Mouse (Mus musculus) CH12F3 (cell line): ENCODE measurements at regions not wholly inside any gene's neighbourhood (a gene's known extent, or its start where the extent isn't known, plus 50 kb on each side); places are given as distances from the start of the nearest gene placed in this dataset.

ENCODE experiments used
- in situ Hi-C: fragments of 300-500 bp; cut with MboI; formaldehyde crosslinking; loops from 2 replicates; pipeline ENCODE4 v1.14.3; 2020; ENCODE audit warnings: low sequenced_read_pairs

DNA sequence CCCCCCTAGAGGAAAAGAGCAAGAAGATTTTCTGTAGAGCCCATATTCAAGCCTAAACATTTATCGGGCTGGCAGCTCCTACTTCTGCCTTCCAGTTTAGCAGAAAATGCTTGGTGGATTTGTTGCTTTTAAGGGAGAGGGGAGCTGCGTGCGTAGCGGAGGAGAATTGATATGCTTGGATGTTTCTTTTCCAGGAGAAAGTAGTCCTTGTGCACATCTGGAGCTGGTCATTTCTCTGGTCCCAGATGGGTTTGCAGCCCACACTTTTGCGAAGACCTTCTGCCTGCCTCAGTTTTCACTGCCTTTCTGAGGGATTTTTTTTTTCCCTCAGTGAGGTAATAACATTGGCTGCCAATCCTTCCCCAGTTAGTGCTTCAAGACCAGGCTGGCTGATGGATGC, 203.6 kb downstream of the Kcnrg start:
- in situ Hi-C loops = no loop called here

DNA sequence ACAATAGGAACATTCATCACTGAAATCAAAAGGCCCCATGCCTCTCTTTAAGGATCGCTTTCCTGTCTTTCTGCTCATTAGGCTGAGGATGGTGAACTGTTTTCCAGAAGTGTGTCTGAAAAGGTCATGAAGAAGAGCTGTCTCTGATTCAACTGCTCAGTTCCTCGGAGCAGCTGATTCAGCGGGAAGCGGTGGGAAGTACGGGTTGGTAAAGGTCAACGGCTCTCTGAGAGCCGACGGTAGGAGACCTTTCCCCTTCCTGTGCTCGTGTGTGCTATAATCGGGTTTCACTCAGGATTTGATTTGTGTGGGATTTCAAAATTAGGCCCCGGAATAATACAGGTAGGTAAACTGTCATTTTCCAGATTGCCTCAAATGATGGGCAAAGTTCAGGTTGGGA, 210.5 kb downstream of the Kcnrg start:
- in situ Hi-C loops = no loop called here

DNA sequence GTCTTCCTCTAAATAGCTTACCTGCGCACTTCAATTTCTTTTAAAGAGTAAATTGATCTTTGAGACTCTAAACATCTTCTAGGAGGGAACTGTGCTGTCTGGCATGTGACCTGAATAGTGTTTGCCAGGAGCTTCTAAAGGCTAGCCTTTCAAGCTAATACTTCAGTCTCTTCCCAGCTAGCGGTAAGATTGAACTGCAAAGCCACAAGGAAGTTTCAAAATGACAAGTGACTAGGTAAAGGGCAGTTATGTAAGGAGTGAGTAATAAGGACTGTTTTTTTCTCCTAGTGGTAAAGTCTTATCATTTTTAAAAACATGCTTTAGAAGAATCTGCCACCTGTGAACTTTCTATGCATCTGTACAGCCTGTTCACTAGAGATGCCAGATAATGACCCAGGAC, 211.1 kb downstream of the Kcnrg start:
- in situ Hi-C loops = no loop called here

DNA sequence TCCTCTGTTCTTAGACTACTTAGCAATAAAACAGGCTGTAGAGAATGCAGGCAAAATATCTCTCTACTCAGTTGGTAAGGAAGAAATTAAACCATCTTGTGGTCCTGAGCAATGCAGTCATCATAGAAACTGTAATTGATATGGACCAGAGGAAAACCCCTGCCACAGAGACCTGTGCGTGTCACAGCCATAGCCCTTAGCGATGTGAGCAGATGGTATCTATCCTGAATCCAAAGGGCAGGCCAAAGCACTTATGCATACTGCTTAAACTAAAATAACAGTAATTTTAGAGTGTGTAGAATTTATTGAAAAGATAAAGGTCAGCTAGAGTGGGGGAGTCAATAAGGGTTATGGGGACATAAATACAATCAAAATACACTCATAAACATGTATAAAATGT, 212.0 kb downstream of the Kcnrg start:
- in situ Hi-C loops = no loop called here

DNA sequence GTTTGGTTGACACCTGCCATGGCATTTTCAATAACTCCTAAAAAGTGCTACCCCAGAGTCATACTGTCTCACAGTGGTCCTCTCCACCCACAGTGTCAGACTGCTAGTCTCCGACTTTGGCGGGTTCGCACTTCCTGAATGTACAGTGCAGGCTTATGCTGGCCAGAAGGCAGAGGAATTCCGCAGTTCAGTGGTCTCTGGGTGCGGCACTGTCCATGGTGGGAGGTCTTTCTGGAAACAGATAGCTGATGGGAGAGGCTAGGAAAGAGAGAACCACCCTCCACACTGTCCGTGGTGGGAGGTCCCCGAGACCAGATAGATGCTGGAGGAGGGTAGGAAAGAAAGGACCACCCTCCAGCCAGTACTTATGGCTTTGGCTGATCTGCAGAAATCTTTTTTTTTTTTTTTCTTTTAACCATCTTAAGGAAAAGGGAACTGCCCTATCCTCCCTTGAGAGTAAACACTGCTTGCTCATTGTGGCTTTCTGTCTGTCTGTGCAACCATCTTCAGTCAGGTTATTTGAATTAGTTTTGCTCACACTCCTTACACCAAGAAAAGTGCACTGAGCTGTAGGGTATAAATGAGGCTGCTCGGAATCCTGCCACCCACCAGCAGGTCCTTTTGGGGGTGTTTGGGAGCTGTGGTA, 227.2 kb downstream of the Kcnrg start:
- in situ Hi-C loops = no loop called here

DNA sequence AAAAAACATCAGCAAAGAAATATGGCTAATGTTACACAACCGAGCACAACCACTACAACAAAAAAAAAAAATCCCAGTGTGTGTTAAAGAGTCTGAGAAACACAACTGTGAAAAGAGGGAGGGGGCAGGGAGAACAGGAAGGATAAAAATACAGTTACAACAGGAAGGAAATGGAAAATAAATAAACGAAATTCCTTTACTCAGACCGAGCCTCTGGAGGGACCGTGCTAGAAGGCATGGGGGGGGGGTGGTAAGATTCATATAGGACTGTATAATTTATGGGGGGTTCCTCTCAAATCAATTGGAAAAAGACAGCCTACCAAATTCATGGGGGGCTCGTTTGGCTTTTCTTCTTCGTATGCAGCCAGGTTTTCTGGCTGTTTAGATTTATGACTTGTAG, 228.5 kb downstream of the Kcnrg start:
- in situ Hi-C loops = no loop called here

DNA sequence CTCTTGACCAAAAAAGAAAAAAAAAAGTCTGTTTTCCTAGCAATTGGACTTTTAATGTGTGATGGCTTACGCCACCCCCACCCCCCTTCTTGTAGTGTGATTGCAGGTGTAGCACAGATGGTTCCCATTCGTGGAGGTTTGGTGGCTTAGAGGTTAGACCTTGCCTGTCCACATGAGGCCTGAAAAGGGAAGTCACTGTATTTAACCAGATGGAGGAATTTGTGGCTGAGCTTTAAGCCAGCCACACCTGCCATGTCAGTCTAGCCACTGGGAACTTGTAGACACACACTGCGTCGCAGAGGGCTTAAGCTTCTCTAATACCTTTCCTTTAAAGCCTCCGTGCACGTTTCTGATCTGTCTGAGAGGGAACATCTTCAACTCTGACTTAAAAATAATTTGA, 229.0 kb downstream of the Kcnrg start:
- in situ Hi-C loops = no loop called here

DNA sequence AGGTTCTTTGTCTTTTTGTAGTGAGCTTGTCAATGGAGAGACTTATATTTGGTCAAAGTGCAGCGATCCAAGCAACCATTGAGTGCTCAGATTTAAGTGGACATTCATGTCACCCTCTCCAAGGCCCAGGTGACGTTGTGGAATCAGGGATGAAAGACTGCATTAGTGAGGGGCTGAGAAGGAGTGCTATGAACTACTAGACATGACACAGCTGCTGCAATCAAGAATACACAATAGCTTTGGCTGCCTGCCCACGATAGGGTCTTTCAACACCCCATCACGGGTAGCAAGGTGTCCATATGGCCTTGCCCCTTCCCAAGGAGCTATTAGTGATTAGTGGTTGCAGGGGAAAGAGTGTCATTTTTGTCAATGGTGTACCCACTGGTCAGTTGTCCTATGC, 229.7 kb downstream of the Kcnrg start:
- in situ Hi-C loops = no loop called here

DNA sequence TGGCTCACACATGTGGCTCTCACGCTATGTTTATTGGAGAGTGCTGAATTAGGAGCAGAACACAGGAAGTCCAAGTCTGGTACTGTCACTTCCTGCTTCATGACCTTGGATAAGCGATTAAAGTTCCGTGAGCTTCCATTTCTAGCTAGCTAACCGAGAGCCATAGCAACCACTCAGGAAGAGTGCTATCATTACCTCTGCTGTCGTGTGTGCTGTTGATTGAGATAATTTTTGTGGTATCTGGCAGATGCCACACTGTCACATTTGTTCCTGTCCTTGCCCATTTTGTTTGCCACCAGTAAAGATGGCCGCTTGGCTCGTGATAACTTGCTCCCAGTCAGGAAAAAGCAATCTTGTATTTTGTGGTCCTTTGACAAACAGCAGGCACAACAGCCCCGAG, 230.6 kb downstream of the Kcnrg start:
- in situ Hi-C loops = no loop called here

DNA sequence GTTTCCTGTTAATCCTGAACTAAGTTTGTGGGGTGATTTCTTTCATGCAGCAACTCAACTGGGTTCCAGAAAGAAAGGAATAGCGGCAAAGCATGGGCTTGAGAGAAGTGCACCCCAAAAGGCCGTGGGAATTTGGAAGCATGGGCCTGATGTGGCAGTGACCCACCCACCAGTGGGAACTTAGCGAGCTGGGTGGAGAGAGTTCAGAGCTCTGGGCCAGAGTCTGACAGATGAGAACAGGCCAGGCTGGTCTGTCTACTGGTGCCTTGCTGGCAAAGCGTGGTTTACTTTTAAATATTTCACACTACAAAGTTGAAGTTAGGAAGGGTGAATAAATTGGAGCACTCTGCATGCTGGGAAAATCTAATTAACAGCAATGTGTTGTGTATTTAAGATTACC, 235.2 kb downstream of the Kcnrg start:
- in situ Hi-C loops = no loop called here

DNA sequence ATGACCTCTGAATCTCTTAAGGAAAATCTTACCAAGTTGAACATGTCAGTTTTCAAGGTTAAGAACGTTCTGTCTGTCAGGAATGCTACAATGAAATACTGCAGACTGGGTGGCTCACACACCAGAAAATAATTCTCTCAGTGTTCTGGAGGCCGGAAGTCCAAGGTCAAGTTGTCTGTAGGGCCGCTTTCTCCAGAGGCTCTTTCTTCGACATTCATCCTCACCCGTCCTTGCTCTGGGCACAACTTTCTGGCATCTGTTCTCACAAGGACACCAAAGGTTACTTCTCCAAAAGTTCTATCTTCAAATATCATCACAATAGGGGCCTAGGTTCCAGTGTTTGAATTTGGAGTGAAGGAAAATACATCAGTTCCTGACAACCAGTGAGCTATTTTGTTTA, 239.2 kb downstream of the Kcnrg start:
- in situ Hi-C loops = no loop called here

DNA sequence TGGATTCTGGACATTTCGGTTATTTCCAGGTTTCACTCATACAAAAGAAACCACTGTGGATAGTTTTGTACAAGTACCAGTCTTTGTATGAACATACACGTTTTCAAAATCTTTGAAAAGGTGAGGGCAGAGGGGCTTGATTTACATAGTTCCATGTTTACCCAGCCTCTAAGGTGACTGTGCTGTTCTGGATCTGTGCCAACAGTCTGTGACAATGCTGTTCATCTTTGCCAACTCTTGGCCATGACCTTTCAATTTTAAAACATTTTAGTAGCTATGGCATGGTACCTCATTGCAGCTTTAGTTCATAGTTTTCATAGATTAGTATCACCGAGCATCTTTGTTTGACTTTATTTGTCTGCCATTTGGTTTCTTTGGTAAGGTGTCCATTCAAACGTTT, 243.0 kb downstream of the Kcnrg start:
- in situ Hi-C loops = no loop called here

DNA sequence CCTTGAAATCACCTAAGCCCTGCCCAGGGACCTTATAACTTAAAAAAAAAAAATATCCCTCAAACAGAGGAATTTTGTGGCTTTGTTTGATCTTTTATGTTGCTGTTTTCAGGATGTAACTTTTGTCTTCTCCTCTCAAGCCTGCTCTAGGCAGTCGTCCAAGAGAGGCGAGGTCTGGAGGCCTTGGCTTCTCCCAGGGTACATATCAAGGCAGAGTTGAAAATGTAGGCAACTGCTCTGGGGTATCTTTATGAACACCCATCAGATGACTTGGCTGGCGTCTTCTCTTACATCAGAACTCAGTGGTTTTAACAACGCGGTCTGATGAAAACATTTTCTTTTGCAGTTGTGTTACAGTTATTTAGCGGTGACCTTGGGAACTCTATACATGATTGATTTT, 250.4 kb downstream of the Kcnrg start:
- in situ Hi-C loops = no loop called here

DNA sequence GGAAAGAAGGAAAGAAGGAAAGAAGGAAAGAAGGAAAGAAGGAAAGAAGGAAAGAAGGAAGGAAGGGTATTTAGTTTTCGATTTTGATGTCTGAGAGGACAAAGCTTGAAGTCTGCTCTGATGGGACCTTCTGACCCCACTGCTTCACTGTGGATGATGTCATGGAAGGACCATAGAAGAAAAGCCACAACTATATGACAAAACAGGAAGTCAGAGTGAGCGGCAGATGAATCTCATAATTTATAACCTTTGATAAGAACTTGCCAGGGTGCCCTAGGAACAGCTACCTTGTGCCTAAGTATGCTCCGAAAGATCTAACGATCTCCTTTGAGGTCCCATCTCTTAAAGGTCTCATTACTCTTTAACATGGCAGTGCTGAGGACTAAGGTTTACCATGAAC, 253.4 kb downstream of the Kcnrg start:
- in situ Hi-C loops = no loop called here

DNA sequence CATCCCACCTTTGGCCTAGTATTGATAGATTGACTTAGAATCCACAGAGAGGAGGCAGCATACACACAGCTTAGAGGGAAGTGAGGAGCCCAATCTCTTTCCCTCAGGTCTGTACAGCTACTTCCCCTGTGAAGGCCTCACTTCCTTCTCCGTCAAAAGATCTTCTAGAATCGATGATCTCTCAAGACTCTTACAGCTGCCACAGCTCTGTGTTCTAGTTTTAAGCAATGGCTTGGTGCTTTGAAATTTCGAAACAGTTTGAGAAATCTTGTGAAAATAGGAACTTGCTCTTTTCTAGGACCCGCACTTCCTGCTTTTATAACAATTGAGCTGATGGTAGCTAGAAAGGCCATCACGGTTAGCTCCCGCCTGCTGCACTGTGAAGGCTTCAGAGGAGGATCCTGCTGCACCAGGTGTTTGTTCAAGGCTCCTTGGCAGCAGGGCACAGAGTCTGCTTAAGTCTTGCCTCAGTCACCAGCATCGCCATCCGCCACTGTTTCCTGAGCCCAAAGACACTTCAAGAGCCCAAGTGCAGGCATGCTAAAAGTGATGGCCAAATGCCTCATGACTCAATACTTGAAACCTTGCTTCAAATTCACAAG, 254.2 kb downstream of the Kcnrg start:
- in situ Hi-C loops = no loop called here

DNA sequence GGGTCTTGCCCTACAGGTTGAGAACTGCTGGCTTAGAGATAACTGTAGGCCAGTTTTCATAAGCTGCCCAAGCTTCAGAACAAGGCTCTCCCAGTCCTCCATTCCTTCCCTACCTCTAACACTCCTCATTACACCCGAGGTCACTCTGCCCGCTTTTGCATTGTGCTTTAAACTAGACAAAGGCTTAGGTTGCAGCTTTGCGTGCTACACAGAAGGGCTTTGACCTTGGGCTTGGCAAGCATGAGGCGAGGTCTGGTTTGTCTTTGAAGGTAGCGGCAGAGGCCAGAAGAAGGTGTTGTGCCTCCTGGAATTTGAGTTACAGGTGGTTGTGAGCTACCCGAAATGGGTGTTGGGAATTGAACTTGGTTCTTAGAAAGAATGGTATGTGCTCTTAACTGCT, 255.7 kb downstream of the Kcnrg start:
- in situ Hi-C loops = no loop called here

DNA sequence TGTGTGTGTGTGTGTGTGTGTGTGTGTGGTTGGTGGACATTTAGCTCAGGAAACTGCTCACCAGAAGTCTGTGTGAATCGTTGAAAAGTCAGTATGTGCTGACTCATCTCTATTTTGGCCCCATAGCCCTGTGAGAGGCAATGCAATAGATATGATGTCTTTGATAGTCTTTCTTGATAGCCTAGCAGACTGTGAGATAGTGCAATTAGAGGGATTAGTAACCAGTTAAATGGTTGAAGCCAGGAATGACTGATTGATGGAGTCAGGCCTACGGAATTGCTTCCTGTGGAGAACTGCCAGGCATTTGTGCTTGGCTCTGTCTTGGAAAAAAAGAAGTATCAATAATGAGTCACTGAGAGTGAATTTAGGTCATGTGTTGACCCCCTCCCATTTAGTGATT, 256.2 kb downstream of the Kcnrg start:
- in situ Hi-C loops = no loop called here

DNA sequence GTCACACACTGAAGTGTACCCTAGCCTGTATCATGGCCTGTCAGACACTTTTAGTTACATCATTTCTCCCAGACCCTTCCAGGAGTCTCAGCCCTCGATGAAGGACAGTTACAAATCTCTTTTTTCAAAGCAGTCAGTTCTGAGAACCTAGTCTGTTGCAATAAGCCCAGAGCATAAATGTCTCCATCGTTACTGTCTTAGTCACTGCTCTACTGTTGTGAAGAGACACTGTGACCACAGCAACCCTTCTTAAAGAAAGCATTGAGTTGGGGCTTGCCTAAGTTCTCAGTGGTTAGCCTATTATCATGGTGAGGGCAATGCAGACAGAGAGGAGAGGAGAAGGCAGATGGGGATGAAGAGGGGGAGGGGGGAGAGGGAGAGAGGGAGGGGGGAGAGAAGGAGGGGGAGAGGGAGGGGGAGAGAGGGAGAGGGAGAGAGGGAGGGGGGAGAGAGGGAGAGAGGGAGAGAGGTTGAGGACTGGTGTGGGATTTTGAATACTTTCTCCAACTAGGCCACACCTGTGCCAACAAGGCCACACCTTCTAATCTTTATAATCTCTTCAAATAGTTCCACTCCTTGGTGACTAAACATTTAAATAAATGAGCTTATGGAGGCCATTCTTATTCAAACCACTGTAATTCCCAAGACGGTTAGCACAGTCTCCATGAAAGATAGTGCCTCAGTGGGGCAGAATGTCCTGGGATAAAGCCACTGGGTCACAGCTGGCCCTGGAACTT, 259.4 kb downstream of the Kcnrg start:
- in situ Hi-C loops = no loop called here

DNA sequence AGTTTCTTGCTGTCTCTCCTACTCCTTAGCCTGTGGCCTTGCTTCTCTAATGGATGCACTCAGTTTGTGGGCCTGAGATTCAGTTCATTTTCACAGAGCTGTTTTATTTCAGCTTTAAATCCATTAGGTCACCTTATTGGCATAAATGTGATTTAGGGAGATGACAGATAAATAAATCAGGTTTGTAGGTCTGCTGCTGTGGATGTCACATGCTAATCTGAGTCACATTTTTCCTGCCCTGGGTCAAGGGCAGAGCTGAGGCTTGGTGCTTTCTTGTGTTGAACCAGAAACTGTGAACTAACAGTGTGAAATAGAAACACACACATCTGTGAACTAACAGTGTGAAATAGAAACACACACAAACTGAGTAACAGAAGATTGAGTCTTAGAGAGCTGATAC, 266.9 kb downstream of the Kcnrg start:
- in situ Hi-C loops = no loop called here

DNA sequence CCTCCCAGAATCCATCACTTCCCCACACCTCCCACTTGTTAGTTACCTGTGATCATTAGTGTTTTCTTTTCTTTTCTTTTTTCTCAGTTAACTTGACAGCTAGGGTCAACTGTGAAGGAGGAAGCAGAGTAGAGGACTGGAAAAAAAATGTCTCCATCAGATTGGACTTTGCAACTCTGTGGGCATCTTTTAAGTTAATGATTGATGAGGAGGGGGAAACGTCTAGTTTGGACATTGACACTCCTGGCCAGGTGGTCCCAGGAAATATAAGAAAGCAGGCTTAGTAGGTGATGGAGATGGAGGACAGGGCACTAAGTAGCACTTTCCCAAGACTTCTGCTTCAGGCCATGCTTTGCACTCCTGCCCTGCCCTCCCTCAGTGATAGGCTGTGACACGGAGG, 272.2 kb downstream of the Kcnrg start:
- in situ Hi-C loops = no loop called here

DNA sequence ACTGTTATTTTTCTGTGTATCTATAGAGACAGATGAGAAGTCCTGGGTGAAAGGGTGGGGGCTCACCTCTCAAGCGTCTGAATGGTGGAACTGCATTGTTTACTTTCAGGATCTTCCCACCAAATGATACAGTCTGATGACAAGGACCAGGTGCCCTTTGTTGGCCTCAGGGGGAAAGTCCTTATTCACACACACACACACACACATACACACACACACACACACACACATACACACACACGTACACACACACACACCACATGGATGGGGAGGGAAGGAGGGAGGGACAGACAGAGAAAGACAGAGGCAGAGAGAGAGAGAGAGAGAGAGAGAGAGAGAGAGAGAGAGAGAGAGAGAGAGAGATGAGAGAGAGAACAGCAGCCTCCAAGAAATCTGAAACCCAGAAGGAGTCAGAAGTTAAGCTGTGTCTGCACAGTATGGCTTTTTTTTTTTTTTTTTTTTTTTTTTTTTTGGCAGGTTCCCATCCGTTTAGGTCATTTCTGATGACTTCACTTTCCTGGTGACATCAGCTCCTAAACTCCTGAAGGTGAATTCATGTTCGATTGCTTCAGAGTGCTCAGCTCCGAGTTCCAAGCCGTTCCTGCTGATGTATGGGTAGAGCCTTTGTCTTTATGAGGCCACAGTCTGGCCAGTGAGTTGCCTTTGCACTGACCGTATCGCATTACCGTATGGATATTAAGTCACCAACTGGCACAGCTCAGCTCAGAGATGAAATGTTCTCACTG, 273.4 kb downstream of the Kcnrg start:
- in situ Hi-C loops = no loop called here
